Mouse (Mus musculus): ENCODE measurements around the gene Slco4a1.

Slco4a1 gene

DNA sequence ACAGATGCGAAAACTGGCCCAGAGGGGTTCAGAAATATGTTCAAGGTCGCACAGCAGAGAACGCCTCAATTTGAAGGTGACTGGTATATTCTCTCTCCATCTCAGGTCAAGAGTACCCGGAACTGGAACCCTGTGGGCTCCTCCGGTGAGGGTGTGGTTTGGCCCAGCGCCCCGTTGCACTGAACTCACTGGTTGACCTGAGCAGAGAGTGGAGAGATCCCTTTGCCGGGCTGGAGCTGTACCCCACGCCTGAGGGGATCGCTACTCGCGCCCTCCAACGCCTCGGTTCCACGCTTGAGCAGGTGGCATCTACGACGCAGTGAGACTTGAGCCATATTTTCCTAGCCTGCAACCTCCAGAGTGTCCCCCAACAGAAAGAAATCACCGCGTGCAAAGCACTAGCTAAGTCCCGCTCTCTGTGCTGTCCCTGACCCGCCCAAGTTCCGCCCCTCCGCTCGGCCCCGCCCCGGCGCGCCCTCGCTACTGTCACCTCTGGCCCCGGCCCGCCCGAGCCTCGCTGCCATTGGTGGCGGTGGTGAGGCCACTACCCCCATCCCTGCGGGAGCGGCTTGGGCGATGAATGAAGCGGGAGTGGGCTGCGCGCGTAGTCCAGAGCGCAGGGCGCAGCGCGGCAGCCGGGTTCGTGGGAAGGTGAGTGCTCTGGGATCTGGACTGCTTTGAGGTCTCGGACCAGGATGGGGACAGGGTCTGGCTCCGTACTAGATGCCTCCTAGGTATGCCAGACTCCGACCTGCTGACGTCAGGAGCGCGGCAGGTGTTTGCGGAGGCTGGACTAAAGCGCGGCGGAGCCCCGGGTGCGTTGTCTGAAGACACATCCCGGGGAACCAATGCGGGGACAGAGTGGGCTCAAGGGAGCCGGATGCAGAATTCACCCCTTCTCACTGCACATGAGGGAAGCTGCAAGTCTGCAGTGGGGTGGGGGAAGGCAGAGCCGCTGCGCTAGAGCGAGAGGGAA, at the start of gene Slco4a1:
TSS of gene Slco4a1 (plus strand) at position 523 of the 976 bp plus-strand sequence.
- DNase-seq (ENCODE audit: low read depth, low spot score): peak; percentile 86

DNA sequence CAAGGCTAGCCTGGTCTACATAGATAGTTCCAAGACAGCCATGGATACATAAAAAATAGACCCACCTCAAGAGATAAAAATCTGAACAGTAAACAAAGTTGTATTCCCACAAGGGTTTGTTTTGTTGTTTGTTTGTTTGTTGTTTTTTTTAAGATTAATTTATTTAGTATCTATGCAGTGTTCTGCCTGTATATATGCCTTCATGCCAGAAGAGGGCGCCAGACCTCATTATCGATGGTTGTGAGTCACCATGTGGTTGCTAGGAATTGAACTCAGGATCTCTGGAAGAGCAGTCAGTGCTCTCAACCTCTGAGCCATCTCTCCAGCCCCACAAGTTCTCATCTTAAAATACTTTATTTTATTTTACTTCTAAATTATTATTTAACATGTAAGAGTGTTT, 47.6 kb upstream of the Slco4a1 start:
- DNase-seq (ENCODE audit: low read depth, low spot score): peak; percentile 19

DNA sequence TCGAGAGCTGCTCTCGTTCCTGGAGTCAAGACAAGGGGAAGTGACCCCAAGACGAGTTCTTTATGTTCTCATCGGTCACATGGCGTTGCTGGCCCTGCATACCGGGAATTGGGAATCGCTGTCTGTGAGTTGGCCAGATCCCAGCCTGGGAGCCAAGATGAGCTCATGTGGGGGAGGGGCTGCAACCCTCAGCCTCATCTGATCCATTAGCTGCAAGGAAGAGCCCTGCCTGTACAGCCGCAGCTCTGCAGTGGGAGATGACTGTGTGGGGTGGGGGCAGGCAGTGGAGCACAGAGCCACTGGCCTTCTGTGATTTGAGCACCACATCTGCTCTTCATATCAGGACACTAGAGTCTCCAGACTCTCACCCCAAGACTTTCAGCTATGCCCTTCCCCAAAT, 45.6 kb upstream of the Slco4a1 start:
- DNase-seq (ENCODE audit: low read depth, low spot score): no peak

DNA sequence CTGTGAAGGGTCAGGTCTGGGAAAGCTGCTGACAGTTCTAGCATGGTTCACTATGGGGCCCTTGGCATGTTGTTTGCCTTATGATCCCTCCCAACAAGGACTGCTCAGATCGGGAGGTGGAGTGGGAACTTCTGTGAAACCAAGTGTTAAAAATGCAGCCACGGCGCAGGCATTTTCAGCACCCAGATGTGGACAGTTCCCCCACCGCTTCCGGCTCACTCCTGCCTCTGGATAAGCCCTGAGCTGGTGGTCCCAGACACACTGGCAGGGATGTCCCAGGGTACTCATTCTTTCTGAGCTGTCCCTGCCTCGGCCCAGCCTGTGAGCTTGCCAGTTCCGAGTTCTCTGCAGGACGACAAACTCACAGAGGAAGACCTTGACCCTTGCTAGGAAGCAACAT, 45.0 kb upstream of the Slco4a1 start:
- no peak for DNase-seq (ENCODE audit: low read depth, low spot score)

DNA sequence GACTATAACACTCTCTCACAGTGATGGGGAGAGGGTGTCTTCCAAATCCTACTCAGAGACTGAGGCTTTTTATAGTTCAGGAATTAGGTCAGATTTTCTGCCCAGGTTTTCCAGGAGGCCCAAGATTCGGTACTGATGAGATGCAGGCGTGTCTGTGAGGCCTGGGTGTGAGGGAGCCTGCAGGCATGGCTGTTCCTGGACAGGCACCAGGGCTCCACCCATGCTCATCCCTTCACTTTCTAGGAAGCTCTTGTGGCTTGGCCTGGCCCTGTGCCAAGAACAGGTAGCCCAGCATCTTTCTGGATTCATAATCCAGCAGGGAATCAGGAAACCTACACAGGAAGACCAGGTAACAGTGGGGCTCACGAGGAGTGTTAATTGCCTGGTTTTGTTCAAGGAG, 40.4 kb upstream of the Slco4a1 start:
- DNase-seq (ENCODE audit: low read depth, low spot score): no peak

DNA sequence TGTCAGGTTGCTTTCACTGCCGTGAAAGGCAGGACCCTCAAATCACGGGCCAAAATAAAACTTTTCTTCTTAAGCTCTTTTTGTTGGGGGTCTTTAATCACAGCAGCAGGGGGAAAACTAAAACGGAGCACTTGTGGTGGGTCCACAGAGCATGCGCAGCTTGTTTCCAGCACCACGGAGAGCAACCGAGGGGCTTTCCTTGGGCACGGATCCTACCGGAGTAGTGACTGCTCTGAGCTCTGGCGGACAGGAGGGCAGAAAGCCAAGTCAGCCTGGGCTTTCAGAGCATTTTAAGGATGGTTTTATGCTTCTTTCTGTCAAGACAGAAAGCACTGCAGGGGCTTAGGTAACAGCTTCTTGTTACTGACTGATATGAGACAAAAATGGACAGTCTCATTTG, 38.3 kb upstream of the Slco4a1 start:
- DNase-seq (ENCODE audit: low read depth, low spot score): peak; percentile 30

DNA sequence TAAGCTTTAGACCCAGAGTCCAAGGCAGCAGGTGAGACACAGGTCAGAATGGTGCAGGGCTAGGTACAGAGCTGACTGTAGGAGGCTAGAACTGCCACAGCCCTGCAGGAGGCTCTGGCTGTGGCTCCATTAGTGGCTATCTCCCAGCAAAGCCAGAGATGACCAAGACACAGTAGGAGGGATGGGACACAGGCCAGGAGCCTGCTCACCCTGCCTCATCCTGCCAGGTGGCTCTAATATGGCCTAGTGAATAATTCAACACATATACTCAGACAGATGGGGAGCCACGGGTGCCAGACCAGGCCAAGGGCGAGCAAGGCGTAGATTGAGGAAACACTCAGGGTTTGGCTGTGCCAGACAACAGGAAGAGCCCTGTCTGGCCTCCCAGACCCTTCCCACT, 35.4 kb upstream of the Slco4a1 start:
- DNase-seq (ENCODE audit: low read depth, low spot score): no peak

DNA sequence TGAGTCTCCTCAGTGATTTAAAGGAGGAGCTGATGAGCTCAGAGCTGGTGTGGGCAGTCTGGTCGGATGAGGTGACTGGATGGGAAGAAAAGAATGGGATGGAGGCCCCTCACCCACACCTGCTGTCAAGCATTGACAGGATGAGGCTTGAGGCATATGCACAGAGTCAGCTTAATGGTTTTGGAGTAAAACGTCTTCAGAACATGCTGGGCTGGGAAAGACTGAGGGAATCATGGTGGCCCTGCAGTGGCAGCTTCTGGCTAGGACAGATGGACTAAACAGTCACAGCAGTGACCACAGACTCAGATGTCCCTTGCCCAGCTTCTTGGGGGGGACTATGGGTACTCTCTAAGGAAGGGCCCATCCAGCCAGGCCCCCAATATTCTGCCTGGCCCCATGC, 30.9 kb upstream of the Slco4a1 start:
- DNase-seq (ENCODE audit: low read depth, low spot score): no peak

DNA sequence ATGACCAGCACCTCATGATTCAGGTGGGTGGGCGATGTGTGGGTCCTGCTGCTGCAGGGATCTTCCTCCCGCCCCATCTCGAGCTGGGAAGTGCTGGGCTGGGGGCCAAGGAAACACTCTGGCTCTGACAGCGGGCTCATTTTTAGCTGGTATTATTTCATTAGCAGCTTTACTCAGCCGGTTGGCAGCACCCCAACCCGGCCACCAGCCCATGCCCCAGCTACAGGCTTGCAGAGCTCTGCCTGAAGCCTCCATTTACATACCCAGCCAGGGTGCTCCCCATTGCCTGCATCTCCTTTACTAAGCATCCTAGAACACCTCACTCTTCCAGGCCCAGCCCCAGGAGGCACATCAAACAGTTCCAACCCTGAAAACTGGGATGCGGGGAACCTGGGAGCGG, 29.0 kb upstream of the Slco4a1 start:
- DNase-seq (ENCODE audit: low read depth, low spot score): no peak

DNA sequence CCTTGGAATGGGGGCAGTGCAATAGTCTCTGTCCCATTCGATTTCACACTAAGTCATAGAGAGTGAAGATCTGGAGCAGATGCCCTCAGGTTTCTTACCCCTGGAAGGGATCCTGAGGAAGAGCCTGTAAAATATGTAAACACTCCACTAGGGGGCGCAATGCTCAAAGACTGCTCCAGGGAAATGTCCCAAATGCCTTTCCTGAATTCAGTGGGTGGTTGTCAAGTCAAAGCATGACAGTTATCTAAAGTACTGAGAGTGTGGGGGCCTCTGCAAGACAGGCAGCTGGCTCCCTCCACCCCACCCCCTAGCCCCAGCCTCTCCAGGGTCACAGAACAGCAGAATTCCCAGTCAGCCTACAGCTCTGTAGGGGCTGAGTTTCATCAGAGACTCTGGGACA, 27.7 kb upstream of the Slco4a1 start:
- DNase-seq (ENCODE audit: low read depth, low spot score): peak; percentile 26

DNA sequence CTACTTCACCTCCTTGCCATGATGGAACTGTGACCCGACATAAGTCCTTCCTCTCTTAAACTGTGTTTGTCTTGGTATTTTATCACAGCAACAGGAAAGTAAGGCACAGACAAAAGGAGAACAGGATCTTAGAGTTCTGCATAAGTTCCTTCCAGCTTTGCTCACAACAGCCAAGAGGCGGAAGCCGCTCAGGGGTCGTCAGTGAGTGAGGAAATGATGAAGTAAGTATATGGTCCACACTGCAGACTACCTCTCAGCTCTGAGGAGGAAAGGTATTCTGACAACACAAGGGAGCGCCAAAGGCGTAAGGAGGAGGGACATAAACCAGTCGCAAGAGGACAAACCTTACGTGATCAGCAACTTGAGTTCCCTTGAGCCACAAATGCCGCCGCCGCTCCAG, 25.4 kb upstream of the Slco4a1 start:
- DNase-seq (ENCODE audit: low read depth, low spot score): no peak

DNA sequence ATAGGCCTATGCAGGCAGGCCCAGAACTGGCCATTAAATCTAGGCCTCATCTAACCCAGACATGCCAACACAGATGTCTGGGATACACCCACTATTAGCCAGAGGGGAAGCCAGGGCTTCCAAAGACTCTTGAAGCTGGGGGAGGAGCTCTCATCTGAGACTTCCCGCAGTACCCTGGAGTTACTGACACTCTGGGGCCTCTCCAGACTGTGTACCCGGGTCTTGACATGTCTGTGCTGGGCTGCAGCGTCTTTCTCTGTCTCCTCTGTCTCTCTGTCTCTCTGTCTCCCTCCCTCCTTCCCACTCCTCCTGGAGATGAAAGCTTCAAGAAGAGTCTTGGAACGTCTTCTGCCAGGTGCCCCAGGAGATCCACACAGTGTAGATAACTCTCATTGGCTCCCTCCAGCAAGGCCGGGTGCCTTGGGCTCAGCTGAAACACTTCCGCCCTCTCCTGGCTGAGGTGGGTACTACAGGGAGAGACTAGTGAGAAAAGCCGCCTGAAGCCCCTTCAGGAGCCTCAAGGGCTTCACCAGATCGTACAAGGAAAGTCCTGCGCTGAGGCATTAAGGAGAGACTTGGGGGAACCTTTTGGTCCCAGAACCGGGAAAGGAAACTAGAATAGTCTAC, 23.9 kb upstream of the Slco4a1 start:
- peak; percentile 86 for DNase-seq (ENCODE audit: low read depth, low spot score)

DNA sequence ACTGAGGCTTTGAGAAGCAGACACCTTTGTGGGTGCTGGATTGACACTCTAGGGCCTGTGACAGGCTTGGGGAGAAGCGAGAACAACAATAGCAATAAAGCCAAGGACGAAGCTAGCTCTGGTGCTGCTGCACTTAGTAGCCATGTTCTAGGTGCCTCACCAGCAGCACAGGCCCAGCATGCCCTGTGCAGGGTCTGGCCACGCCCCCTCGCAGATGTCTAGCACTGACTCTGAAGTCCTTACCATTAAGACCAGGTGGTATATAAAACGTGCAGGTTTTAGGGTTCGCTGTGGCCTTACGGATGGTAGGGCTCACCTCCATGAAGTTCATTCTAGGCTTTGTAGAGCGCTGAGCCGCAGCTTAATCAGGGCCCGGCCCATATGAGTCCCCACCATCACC, 23.3 kb upstream of the Slco4a1 start:
- DNase-seq (ENCODE audit: low read depth, low spot score): peak; percentile 10

DNA sequence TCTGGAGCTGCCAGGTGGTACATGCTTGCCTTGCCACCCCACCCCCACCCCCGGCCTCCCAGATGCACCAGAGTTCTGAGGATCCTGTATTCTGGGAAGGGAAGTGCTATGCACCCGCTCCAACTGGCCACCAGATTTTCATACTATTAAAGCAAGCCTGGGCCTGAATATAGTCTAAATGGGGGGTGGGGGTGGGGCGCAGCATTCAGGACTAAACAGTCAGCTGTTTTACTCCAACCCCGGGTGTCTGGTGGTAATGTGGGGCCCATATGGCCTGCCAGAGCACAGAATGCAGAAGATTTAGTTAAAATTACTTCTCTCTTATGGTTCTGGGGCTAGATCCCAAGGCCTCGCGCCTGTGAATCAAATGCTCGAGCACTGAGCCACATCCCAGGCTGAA, 22.7 kb upstream of the Slco4a1 start:
- DNase-seq (ENCODE audit: low read depth, low spot score): no peak

DNA sequence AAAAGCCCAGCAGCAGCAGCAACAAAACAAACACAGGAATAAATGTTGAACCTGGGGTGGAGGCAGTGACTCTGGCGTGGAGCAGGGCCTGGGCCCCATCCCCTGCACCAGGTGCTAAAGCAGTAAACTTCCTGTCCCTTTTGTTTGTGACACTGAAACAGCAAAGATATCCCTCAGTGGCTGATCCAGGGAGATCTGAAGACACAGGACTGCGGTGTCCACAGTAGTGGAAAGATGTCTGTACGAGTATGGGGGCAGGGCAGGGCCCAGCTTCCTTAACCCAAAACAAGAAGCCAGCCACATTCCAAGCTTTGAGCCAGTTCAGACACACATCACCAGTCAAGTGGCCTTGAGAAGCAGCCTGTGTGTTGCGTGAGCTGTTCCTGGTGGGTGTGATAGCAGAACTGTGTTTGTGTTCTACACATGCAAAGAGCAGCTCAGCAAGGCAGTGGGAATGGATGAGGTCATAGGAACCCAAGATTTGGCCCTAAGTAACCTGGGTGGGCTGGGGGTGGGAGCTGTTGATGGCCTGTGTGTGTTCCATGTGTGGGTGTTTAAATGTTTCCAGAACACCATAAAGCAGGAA, 20.6 kb upstream of the Slco4a1 start:
- no peak for DNase-seq (ENCODE audit: low read depth, low spot score)

DNA sequence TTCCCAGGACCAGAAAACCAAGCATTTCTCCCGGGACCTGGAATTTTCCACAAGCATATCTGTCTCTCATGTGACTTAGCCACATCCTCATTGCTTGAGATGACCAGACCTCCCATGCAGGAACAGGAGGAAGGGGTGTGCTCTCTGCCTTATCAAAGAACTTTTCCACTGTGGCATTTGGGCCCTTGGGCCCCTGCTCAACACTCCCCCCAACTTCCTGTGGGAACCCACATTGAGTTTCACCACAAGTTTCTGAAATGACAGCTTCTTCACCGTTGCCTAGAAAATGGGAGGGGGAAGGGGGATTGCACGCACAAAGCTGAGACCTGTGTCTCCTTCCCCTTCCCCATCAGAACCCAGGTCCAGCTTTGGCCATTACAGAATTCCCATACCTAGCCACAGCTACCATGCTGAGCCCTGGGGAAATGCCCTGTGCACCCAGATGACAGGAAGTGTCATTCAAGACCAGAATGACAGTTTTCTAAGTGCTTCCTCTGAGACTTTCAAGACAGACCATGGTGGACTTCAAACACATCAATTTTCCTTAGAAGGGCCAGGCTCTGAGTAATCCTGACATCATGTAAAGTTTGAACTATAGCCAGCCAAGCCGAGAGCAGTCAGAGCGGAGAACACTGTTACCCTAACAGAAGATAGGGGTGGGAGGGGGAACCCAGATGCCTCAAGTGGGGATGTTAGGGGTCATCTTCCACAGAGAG, 18.7 kb upstream of the Slco4a1 start:
- no peak for DNase-seq (ENCODE audit: low read depth, low spot score)

DNA sequence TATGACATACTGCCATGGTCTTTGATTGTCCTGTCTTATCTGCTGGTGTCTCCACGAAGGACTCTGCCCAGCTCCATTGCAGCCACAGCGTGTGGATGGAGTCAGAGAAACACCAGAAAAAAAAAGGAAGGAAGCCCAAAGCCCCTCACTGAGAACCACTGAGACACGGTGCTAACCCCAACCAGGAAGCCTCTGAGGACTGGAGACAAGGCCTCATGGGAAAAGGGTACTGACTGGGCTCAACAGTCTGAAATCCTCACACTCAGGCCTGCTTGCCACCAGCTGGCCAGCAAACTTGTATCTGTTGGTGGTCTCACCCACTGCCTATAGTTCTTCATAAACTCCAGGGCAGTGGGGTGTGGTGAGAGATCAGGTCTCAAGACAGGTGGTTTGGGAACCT, 16.3 kb upstream of the Slco4a1 start:
- no peak for DNase-seq (ENCODE audit: low read depth, low spot score)

DNA sequence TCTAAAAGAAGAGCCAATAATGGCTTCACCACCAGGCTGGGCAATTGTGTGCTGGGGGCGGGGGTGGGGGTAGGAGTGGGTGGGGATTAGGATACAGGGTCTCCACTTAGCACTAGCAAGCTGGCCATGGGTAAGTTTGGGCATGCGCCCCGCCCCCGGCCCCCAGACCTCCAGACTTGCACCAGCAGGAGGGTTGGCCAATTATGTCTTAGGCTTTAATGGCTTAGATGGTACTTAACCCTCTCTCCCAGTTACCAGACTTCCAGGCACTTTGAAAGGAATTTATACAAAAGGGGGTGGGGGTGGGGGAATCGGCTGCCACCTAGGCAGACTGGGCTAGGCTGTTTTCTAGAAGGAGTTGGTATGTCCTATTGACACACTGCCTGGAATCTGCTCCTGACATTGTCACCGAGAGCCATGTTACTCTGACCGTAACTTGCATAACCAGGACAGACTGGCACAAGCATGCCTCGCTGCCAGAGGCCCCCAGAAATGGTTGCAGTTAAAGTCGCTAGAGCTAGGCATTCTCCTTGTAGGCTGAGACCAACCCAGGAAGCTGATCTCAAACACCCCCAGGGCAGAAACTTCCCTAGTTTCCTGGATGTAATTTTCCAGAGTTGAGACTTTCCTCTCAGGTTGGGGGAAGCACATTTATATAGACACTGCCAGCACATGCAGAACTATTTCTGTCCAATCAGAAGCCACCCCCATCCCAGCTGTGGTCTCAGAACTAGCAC, 15.3 kb upstream of the Slco4a1 start:
- DNase-seq (ENCODE audit: low read depth, low spot score): no peak

DNA sequence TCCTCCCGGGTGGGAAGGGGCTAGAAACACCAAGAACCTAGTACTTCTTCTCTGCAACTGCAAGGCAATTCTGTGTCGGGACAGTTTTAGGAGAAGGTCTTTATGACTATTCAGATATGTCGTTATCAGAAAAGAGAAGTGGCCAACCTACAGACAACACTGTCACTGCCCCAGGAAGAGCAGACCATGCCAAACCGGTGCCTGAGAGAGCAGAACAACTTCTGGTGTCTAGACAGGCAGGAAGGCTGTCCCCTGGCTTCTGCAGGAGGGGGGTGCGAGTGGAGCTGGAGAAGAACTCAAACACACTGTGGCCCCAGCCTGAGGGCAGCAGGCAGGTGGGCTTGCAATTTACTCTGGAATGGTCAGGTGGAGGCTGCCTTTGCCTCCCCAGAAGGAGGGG, 14.0 kb upstream of the Slco4a1 start:
- DNase-seq (ENCODE audit: low read depth, low spot score): no peak

DNA sequence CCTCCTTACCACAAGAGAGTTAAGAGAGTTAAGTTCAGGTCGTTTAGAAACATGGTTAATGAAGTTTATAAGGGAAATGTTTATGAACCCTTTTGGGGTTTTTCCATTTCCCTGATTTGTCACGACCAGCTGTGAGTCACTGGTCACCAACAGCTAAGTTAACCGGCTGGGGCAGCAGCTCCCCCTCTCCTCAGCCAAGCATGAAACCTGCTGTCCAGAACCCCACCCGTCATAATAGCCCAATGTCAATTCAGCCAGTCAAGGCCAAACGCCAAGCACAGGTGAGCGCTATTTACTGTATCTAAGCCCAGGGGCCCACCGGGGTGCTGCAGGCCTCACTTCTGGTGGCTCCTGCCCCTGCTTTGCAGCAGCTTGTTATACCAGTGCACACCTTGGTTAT, 12.2 kb upstream of the Slco4a1 start:
- no peak for DNase-seq (ENCODE audit: low read depth, low spot score)
